Mouse (Mus musculus): ENCODE measurements around the gene Prss36.

- TF ChIP-seq EP300 (optimal IDR thresholded peaks at IDR 0.05) (no peak), CTCF (IDR thresholded peaks at IDR 0.05; ENCODE audit: low read depth) (no peak)
These were observed 34.1 kb upstream of the Prss36 start for GRCm38 (mm10) chr7:127980606-127981005.

Measured in stomach, postnatal 0 days (tissue).